Mouse (Mus musculus): ENCODE data around the gene Rab11fip5.

GRCm38 (mm10) chr6:85399715-85400114 lies 25.3 kb upstream of the Rab11fip5 start:
- TF ChIP-seq CTCF (conservative IDR thresholded peaks at IDR 0.05; ENCODE audit: low read length), result no peak
- no peak for TF ChIP-seq NANOG (IDR thresholded peaks at IDR 0.05; ENCODE audit: borderline replicate concordance, low read length)

Measured in E14TG2a.4 (cell line).